Mouse (Mus musculus) liver, embryonic 12.5 days (tissue): ENCODE measurements around the gene AW146154. TPM values are rescaled to one million over a fixed set of nuclear protein-coding genes. Genes with fewer than 3 reads are reported as not detected.

Experiments
- polyA plus RNA-seq: library from polyadenylated mRNA; unstranded; fragments of >200 nt; fragmentation: Nextera tagmentation; extraction: Ambion mirVana; gene quantifications from 2 replicates; pipeline ENCODE4 v1.2.1, GENCODE M21; 2016

AW146154 gene
- polyA plus RNA-seq, 1 experiment from 2014 or later, result 4.5 TPM

Other genes starting within 250 kb of the AW146154 start
- 6.2 and 6.7 TPM in 2 replicates for gene AI987944, start 106.5 kb downstream of the AW146154 start, polyA plus RNA-seq
- 0.07 and 0.08 TPM in 2 replicates for gene Vmn2r57, start 51.2 kb downstream of the AW146154 start, polyA plus RNA-seq
- 0.05 TPM in 1 of 2 replicates, not detected in the other for gene Gm20449, start 473 bp downstream of the AW146154 start, polyA plus RNA-seq
- gene Gm6871, start 73.8 kb upstream of the AW146154 start, polyA plus RNA-seq, result 0.08 and 0.15 TPM in 2 replicates
- 7.7 and 9.0 TPM in 2 replicates for gene 2610021A01Rik, start 99.3 kb upstream of the AW146154 start, polyA plus RNA-seq
- 3.3 and 3.6 TPM in 2 replicates for gene Zfp788, start 133.3 kb upstream of the AW146154 start, polyA plus RNA-seq